Mouse (Mus musculus) olfactory bulb, adult 2 months (tissue): ENCODE results near the gene Prkn.

ENCODE experiments used
- CTCF ChIP-seq: fragments of 200-500 bp; IDR thresholded peaks from 2 replicates; pipeline ENCODE4 v1.5.1; 2012; ENCODE audit warnings: low read depth, mild to moderate bottlenecking, low read length, moderate library complexity; ENCODE audit not compliant: insufficient read depth
- POLR2A ChIP-seq: fragments of 200-500 bp; IDR thresholded peaks from 2 replicates; pipeline ENCODE4 v1.6.1; 2012; ENCODE audit warnings: mild to moderate bottlenecking, low read depth, low read length, moderate library complexity; ENCODE audit not compliant: insufficient read depth

DNA sequence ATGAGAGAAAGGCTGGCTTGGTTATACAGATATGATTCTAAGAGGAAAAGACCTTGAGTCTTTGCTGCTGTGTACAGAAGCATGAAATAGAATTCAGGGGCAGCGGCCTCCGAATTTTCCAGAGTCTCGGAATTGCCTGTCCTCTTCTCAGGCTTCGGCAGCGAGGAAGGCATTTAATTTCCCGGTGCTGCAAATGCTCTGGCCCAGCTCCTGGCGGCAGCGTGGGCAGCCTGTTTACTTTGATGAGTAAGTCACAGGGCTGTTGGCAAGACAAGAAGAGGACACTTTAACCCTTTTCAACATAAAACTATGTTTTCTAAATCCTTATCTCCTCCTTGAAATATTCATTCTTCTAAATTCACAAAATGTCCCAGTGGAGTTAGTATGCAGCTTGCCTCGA lies 462.9 kb downstream of the Prkn start:
- TF ChIP-seq CTCF (no peak), POLR2A (no peak)
